ENCODE assay signal across 9 mouse cellular contexts in the genomic region with DNA sequence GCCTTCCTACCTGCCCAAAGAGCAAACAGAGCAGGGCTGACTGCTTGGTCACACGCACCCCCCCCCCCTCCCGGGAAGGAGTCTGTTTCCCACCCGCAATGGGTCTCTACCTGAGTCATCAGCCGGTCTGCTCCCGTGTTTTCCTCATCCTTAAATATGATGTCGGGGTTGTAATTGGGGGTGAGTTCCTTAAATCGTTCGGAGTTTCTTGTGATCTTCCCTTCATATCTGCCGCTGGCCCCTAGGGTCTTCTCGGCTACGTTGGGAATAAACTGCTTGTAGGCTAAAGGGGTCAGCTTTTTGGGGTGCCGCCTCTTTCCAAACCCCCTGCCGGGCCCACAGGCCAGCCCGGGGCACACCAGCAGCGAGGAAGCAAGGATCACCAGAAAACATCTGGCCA. TPM values are rescaled to one million over a fixed set of nuclear protein-coding genes. Genes with fewer than 3 reads are reported as not detected.
DNase-seq lines count a peak whose midpoint lies in the region; ATAC-seq and TF ChIP-seq lines count a peak whose summit lies in the region.
"Had no signal": no experiment of that assay in that cellular context is flagged by ENCODE, and none has a peak within 500 bp of the region (broad histone marks: within the 10 kb centered on the region; RNA-seq: fewer than 3 reads in every experiment).

No protein-coding gene starts in this region.

- no peak for TF ChIP-seq POLR2A in cortical plate, adult 2 months (IDR thresholded peaks at IDR 0.05; ENCODE audit: extremely low read depth, insufficient read depth, low read length)

- no peaks in the 10 kb centered on the region for H3K9me3 ChIP-seq in kidney, embryonic 14.5 days (ENCODE audit: control insufficient read depth, low read length)
- no peaks in the 10 kb centered on the region for H3K9me3 ChIP-seq in hindbrain, embryonic 10.5 days
- no peaks in the 10 kb centered on the region for H3K9me3 ChIP-seq in midbrain, embryonic 12.5 days

- peaks cover 9% of the 10 kb centered on the region for H3K4me1 ChIP-seq in kidney, embryonic 14.5 days (ENCODE audit: control insufficient read depth, insufficient read depth, low read length)
- H3K4me1 ChIP-seq in cortical plate, adult 2 months (ENCODE audit: control insufficient read depth, insufficient read depth, low read length): no peaks in the 10 kb centered on the region
- H3K4me1 ChIP-seq in hindbrain, embryonic 10.5 days (replicated peaks): peaks cover 57% of the 10 kb centered on the region
- H3K4me1 ChIP-seq in midbrain, embryonic 12.5 days: peaks cover 32% of the 10 kb centered on the region

- H3K9ac ChIP-seq in kidney, embryonic 14.5 days (ENCODE audit: low read depth, low read length): no peak overlapping the region
- H3K9ac ChIP-seq in midbrain, embryonic 12.5 days (replicated peaks): peak overlapping the region; percentile 53

- no peak for TF ChIP-seq CTCF in cortical plate, adult 2 months (IDR thresholded peaks at IDR 0.05; ENCODE audit: extremely low read depth, insufficient read depth, low read length)

- WGBS in kidney, embryonic 14.5 days: 1% methylated on average over 15 of the region's 15 CpGs
- under 1% methylated on average over 15 of the region's 15 CpGs for WGBS in hindbrain, embryonic 10.5 days
- 1% methylated on average over 14 of the region's 15 CpGs for WGBS in midbrain, embryonic 12.5 days

- DNase-seq in kidney, adult 8-10 months: no peak
- DNase-seq in hindbrain, embryonic 10.5 days (ENCODE audit: low spot score): peak; percentile 8
- DNase-seq in gastrocnemius, postnatal 10 days: no peak
- DNase-seq in urinary bladder, postnatal 25 days (ENCODE audit: low spot score): no peak
- DNase-seq in adrenal gland, postnatal 10 days: no peak

- H3K27ac ChIP-seq in kidney, embryonic 14.5 days (ENCODE audit: low read depth, low read length): no peak overlapping the region
- no peak overlapping the region for H3K27ac ChIP-seq in cortical plate, adult 2 months (ENCODE audit: insufficient read depth, low read length)
- H3K27ac ChIP-seq in hindbrain, embryonic 10.5 days: 0 out of 2 replicates have a peak overlapping the region, but pooled peaks have one; percentile 16
- H3K27ac ChIP-seq in midbrain, embryonic 12.5 days (replicated peaks): peak overlapping the region; percentile 69; the same call in 1 of the 2 replicates

- H3K4me3 ChIP-seq in kidney, embryonic 14.5 days (ENCODE audit: low read length): peak overlapping the region; percentile 50
- peak overlapping the region; percentile 34 for H3K4me3 ChIP-seq in cortical plate, adult 2 months (ENCODE audit: insufficient read depth, low read length)
- peak overlapping the region; percentile 64 for H3K4me3 ChIP-seq in hindbrain, embryonic 10.5 days
- peak overlapping the region; percentile 56 for H3K4me3 ChIP-seq in midbrain, embryonic 12.5 days

- no peak for ATAC-seq in kidney, embryonic 14.5 days (ENCODE audit: low FRiP score, low TSS enrichment)
- ATAC-seq in midbrain, embryonic 12.5 days (ENCODE audit: low FRiP score, low read depth): no peak

- H3K36me3 ChIP-seq in kidney, embryonic 14.5 days (ENCODE audit: control insufficient read depth, insufficient read depth, low read length): no peaks in the 10 kb centered on the region
- no peaks in the 10 kb centered on the region for H3K36me3 ChIP-seq in hindbrain, embryonic 10.5 days
- H3K36me3 ChIP-seq in midbrain, embryonic 12.5 days: no peaks in the 10 kb centered on the region

- peaks cover 85% of the 10 kb centered on the region for H3K27me3 ChIP-seq in kidney, embryonic 14.5 days (ENCODE audit: control insufficient read depth, insufficient read depth, low read length)
- peaks cover 96% of the 10 kb centered on the region for H3K27me3 ChIP-seq in hindbrain, embryonic 10.5 days (ENCODE audit: insufficient read depth, poor library complexity, severe bottlenecking)
- H3K27me3 ChIP-seq in midbrain, embryonic 12.5 days: peaks cover 93% of the 10 kb centered on the region

- peak overlapping the region; percentile 89 for H3K4me2 ChIP-seq in kidney, embryonic 14.5 days (replicated peaks; ENCODE audit: low read depth, low read length)
- H3K4me2 ChIP-seq in midbrain, embryonic 12.5 days (replicated peaks): peak overlapping the region; percentile 86

RNA-seq across cellular contexts. Expression of gene Shh, which starts 0.7 kb away (rescaled TPM):
- polyA plus RNA-seq in kidney, embryonic 14.5 days (2014; fragmentation: Nextera tagmentation; extraction: Ambion mirVana): 0.50 and 0.99 TPM in 2 replicates
- polyA plus RNA-seq in cortical plate, adult 2 months (2012; rRNA removed): 2.3 and 2.6 TPM in 2 replicates
- polyA plus RNA-seq in hindbrain, embryonic 10.5 days (2016; fragmentation: Nextera tagmentation; extraction: Ambion mirVana): 2.8 TPM in 2 replicates
- polyA plus RNA-seq in midbrain, embryonic 12.5 days (2016; fragmentation: Nextera tagmentation; extraction: Ambion mirVana): 4.5 and 5.1 TPM in 2 replicates
- total RNA-seq in gastrocnemius, postnatal 10 days (2021): not detected
- 10 to 100 TPM; 16.4 to 17.5 TPM for total RNA-seq in adrenal gland, postnatal 10 days (2021)
- total RNA-seq: CH12.LX had no signal

Comparison
In these comparisons a context has a peak if more than half of its experiments do, and no peak if none do; other contexts are left out.
1. H3K27ac ChIP-seq: peak in hindbrain, embryonic 10.5 days (single experiment) and midbrain, embryonic 12.5 days (single experiment); none in kidney, embryonic 14.5 days (single experiment) and cortical plate, adult 2 months (single experiment).
2. Peak in every context shown above with its lines, with median percentiles within 50 percentile points of each other: H3K4me3 ChIP-seq.